Mouse (Mus musculus) erythroblast, embryonic 14.5 days (primary cell): ENCODE measurements around the gene Pgk1. TPM values are rescaled to one million over a fixed set of nuclear protein-coding genes. Genes with fewer than 3 reads are reported as not detected.
"Not testable (repeated sequence)": the region's sequence is repeated elsewhere in the genome, so short reads cannot be mapped to it uniquely, and the experiment has no call there.

Experiments
- H3K27me3 ChIP-seq: 2 replicates; pipeline ENCODE4 v1.6.1; 2012; ENCODE audit warnings: inconsistent platforms; ENCODE audit not compliant: control insufficient read depth
- H3K36me3 ChIP-seq: 2 replicates; pipeline ENCODE4 v1.6.1; 2012; ENCODE audit warnings: mild to moderate bottlenecking, inconsistent platforms; ENCODE audit not compliant: control insufficient read depth
- H3K4me1 ChIP-seq: 2 replicates; pipeline ENCODE4 v1.6.1; 2012; ENCODE audit warnings: inconsistent platforms; ENCODE audit not compliant: control insufficient read depth
- H3K4me3 ChIP-seq: replicated peaks from 2 replicates; pipeline ENCODE3; 2012; ENCODE audit warnings: moderate library complexity, mild to moderate bottlenecking, inconsistent platforms
- H3K9me3 ChIP-seq: 2 replicates; pipeline ENCODE4 v1.6.1; 2012; ENCODE audit warnings: low read length, inconsistent platforms, mixed read lengths; ENCODE audit not compliant: control insufficient read depth
- GATA1 ChIP-seq: IDR thresholded peaks from 2 replicates; pipeline ENCODE4 v1.6.1; 2012; ENCODE audit warnings: low read length, inconsistent platforms, mixed read lengths
- TAL1 ChIP-seq: IDR thresholded peaks from 3 replicates; pipeline ENCODE4 v1.6.1; 2012; ENCODE audit warnings: low read length, inconsistent platforms, mixed read lengths
- polyA plus RNA-seq: library from polyadenylated mRNA; stranded (reverse); fragments of >175 nt; gene quantifications from 2 replicates; pipeline ENCODE4 v1.2.3, GENCODE M21; 2012

The Pgk1 gene
- polyA plus RNA-seq, 1 experiment: 0.47 TPM

- H3K4me3 ChIP-seq: no peak overlapping the region
- TF ChIP-seq TAL1 (no peak), GATA1 (no peak)
- no peaks in the 10 kb centered on the region for H3K9me3 ChIP-seq
These were observed 21.8 kb upstream of the Pgk1 start for GRCm38 (mm10) chrX:106165089-106165488.

GRCm38 (mm10) chrX:106171106-106171852, 15.6 kb upstream of the Pgk1 start:
- TF ChIP-seq GATA1: no peak
- no peak for TF ChIP-seq TAL1
- Histone ChIP-seq H3K4me1 (no peaks in the 10 kb centered on the region; the same call in 1 of the 2 replicates), H3K4me3 (peak overlapping the region; percentile 45), H3K9me3 (no peaks in the 10 kb centered on the region), H3K27me3 (no peaks in the 10 kb centered on the region), H3K36me3 (no peaks in the 10 kb centered on the region)

More at GRCm38 (mm10) chrX:106165089-106165488, 21.8 kb upstream of the Pgk1 start:
- H3K4me1 ChIP-seq: 0 out of 2 replicates have a peak, but pooled peaks cover 1% of the 10 kb centered on the region
- no peaks in the 10 kb centered on the region for H3K27me3 ChIP-seq
- H3K36me3 ChIP-seq: no peaks in the 10 kb centered on the region

- TF ChIP-seq GATA1: no peak
- TF ChIP-seq TAL1: no peak
- Histone ChIP-seq H3K4me1 (no peaks in the 10 kb centered on the region; the same call in 1 of the 2 replicates), H3K27me3 (no peaks in the 10 kb centered on the region), H3K36me3 (no peaks in the 10 kb centered on the region), H3K9me3 (no peaks in the 10 kb centered on the region), H3K4me3 (no peak overlapping the region)
These were observed 15.1 kb upstream of the Pgk1 start for GRCm38 (mm10) chrX:106171853-106172154.

- Histone ChIP-seq H3K9me3 (no peaks in the 10 kb centered on the region), H3K36me3 (no peaks in the 10 kb centered on the region), H3K27me3 (no peaks in the 10 kb centered on the region), H3K4me1 (no peaks in the 10 kb centered on the region; the same call in 1 of the 2 replicates), H3K4me3 (no peak overlapping the region)
- no peak for TF ChIP-seq TAL1
- TF ChIP-seq GATA1: no peak
These were observed 10.6 kb upstream of the Pgk1 start for GRCm38 (mm10) chrX:106176331-106176730.

- H3K36me3 ChIP-seq: no peaks in the 10 kb centered on the region
These were observed 2.6 kb upstream of the Pgk1 start for GRCm38 (mm10) chrX:106184279-106184678.

GRCm38 (mm10) chrX:106185706-106186105, 1.2 kb upstream of the Pgk1 start:
- H3K9me3 ChIP-seq: no peaks in the 10 kb centered on the region
- no peak overlapping the region for H3K4me3 ChIP-seq
- peaks cover 24% of the 10 kb centered on the region for H3K4me1 ChIP-seq
- no peak for TF ChIP-seq GATA1
- TF ChIP-seq TAL1: no peak
- peaks cover 7% of the 10 kb centered on the region for H3K27me3 ChIP-seq
- no peaks in the 10 kb centered on the region for H3K36me3 ChIP-seq

More at GRCm38 (mm10) chrX:106184279-106184678, 2.6 kb upstream of the Pgk1 start:
- H3K4me3 ChIP-seq: no peak overlapping the region
- peaks cover 24% of the 10 kb centered on the region for H3K4me1 ChIP-seq
- H3K27me3 ChIP-seq: peaks cover 7% of the 10 kb centered on the region
- no peaks in the 10 kb centered on the region for H3K9me3 ChIP-seq
- TF ChIP-seq GATA1: no peak
- TF ChIP-seq TAL1: no peak

- TF ChIP-seq GATA1 (no peak), TAL1 (no peak)
These were observed 837 bp downstream of the Pgk1 start for GRCm38 (mm10) chrX:106187737-106188136.

GRCm38 (mm10) chrX:106189356-106189755, 2.5 kb downstream of the Pgk1 start:
- Histone ChIP-seq H3K9me3 (no peaks in the 10 kb centered on the region), H3K4me3 (no peak overlapping the region), H3K27me3 (peaks cover 3% of the 10 kb centered on the region), H3K36me3 (peaks cover 8% of the 10 kb centered on the region), H3K4me1 (peaks cover 24% of the 10 kb centered on the region)
- TF ChIP-seq TAL1 (no peak), GATA1 (no peak)

More at GRCm38 (mm10) chrX:106187737-106188136, 837 bp downstream of the Pgk1 start:
- Histone ChIP-seq H3K36me3 (no peaks in the 10 kb centered on the region), H3K4me1 (peaks cover 24% of the 10 kb centered on the region), H3K4me3 (peak overlapping the region; percentile 75), H3K9me3 (no peaks in the 10 kb centered on the region), H3K27me3 (peaks cover 7% of the 10 kb centered on the region)

GRCm38 (mm10) chrX:106190091-106190490, 3.2 kb downstream of the Pgk1 start:
- Histone ChIP-seq H3K27me3 (peaks cover 2% of the 10 kb centered on the region; the same call in 1 of the 2 replicates), H3K36me3 (peaks cover 13% of the 10 kb centered on the region)

GRCm38 (mm10) chrX:106194361-106194760, 7.5 kb downstream of the Pgk1 start:
- H3K4me1 ChIP-seq, H3K9me3 ChIP-seq, H3K27me3 ChIP-seq, H3K4me3 ChIP-seq: not testable (repeated sequence)
- peaks cover 30% of the 10 kb centered on the region for H3K36me3 ChIP-seq

More at GRCm38 (mm10) chrX:106190091-106190490, 3.2 kb downstream of the Pgk1 start:
- Histone ChIP-seq H3K4me3 (no peak overlapping the region), H3K4me1 (peaks cover 24% of the 10 kb centered on the region), H3K9me3 (no peaks in the 10 kb centered on the region)
- no peak for TF ChIP-seq GATA1
- TF ChIP-seq TAL1: no peak
